Mouse (Mus musculus): ENCODE measurements around the gene Thg1l.

DNA sequence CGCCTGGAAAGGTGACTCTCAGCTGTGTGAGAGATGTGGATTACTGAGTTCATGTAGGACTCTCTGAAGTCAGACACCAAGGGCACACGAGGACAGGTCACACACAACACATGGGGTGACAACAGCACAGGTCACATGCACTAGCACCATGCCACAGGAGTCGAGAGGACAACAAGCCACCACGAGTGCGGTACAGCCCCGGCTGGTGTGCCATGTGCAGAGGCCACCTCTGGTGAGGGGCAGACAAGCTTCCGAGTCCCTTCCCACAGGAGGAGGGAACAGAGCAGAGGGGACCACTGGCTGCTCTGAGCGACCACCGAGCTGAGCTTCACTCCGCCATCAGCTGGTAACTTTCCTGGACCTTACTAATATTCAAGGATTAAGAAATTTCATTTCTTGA lies 22.5 kb downstream of the Thg1l start:
- TF ChIP-seq CTCF (IDR thresholded peaks at IDR 0.05; ENCODE audit: borderline replicate concordance, extremely low read depth, insufficient read depth, insufficient read length) (no peak), POLR2A (IDR thresholded peaks at IDR 0.05; ENCODE audit: borderline replicate concordance, extremely low read depth, insufficient read depth, insufficient read length, poor library complexity, severe bottlenecking) (no peak)
